Mouse (Mus musculus): ENCODE results near the gene Gm5891. TPM values are rescaled to one million over a fixed set of nuclear protein-coding genes. Genes with fewer than 3 reads are reported as not detected.
"Not testable (repeated sequence)": the region's sequence is repeated elsewhere in the genome, so short reads cannot be mapped to it uniquely, and the experiment has no call there.

Gene Gm5891
- not detected for total RNA-seq (2018; cell fraction: chromatin; rRNA removed)
- not detected for total RNA-seq (2018; cell fraction: cytosol; rRNA removed)
- total RNA-seq (2018; cell fraction: nucleus; rRNA removed): not detected
- polyA plus RNA-seq (2018): not detected in 3 replicates

GRCm38 (mm10) chr7:21921191-21921590 is at the start of gene Gm5891:
Gene Gm5891, minus strand, starts transcription at chr7:21921291.
- not testable (repeated sequence) for H3K27ac ChIP-seq; H3K4me3 ChIP-seq (ENCODE audit: inconsistent target); H3K36me3 ChIP-seq (ENCODE audit: inconsistent target); H3K79me2 ChIP-seq (ENCODE audit: inconsistent target)
- no CpG with 5 or more reads among the region's 1 CpGs for WGBS (ENCODE audit: missing documents)

Other genes with a start within 250 kb of the Gm5891 start
- gene Gm4175, start 159.8 kb downstream of the Gm5891 start, polyA plus RNA-seq (2018): not detected in 3 replicates
- not detected in 3 replicates for gene Gm4177, start 124.6 kb downstream of the Gm5891 start, polyA plus RNA-seq (2018)
- not detected in 3 replicates for gene Vmn1r135, start 88.9 kb downstream of the Gm5891 start, polyA plus RNA-seq (2018)
- not detected in 3 replicates for gene Gm5725, start 77.0 kb downstream of the Gm5891 start, polyA plus RNA-seq (2018)
- not detected in 3 replicates for gene Vmn1r137, start 73.3 kb upstream of the Gm5891 start, polyA plus RNA-seq (2018)
- gene Vmn1r138, start 107.6 kb upstream of the Gm5891 start, polyA plus RNA-seq (2018): not detected in 3 replicates
- not detected in 3 replicates for gene Gm6176, start 135.0 kb upstream of the Gm5891 start, polyA plus RNA-seq (2018)
- not detected in 3 replicates for gene Vmn1r139, start 147.8 kb upstream of the Gm5891 start, polyA plus RNA-seq (2018)
- not detected in 3 replicates for gene Gm16451, start 197.0 kb upstream of the Gm5891 start, polyA plus RNA-seq (2018)
- not detected in 3 replicates for gene Gm10666, start 213.4 kb upstream of the Gm5891 start, polyA plus RNA-seq (2018)
- not detected in 3 replicates for gene Vmn1r142, start 242.7 kb upstream of the Gm5891 start, polyA plus RNA-seq (2018)

Measured in macrophage (primary cell).